Mouse (Mus musculus): Measurements from ENCODE around the gene Kcnk4. TPM values are rescaled to one million over a fixed set of nuclear protein-coding genes. Genes with fewer than 3 reads are reported as not detected.

The Kcnk4 gene
- total RNA-seq, 2 experiments from 2014 or later = 39.1 to 39.2 TPM

GRCm38 (mm10) chr19:6893731-6894451, 40.4 kb downstream of the Kcnk4 start:
- H3K27ac ChIP-seq = no peak overlapping the region
- DNase-seq (ENCODE audit: extremely low spot score in 1 of 2, low spot score in 2 of 2) = no peak
- H3K4me3 ChIP-seq = no peak overlapping the region
- no peak for TF ChIP-seq CTCF (IDR thresholded peaks at IDR 0.05)
- intact Hi-C loops (cut with DNase I) = no loop called here

- no peak for TF ChIP-seq CTCF (IDR thresholded peaks at IDR 0.05)
- Histone ChIP-seq H3K27ac (no peak overlapping the region), H3K4me3 (no peak overlapping the region)
- intact Hi-C loops (cut with DNase I) = no loop called here
- DNase-seq (ENCODE audit: extremely low spot score in 1 of 2, low spot score in 2 of 2) = no peak
Observed at GRCm38 (mm10) chr19:6892512-6892911, 41.8 kb downstream of the Kcnk4 start.

- Histone ChIP-seq H3K4me3 (no peak overlapping the region), H3K27ac (no peak overlapping the region)
- intact Hi-C loops (cut with DNase I) = no loop called here
- TF ChIP-seq CTCF (IDR thresholded peaks at IDR 0.05) = no peak
- DNase-seq (ENCODE audit: extremely low spot score in 1 of 2, low spot score in 2 of 2) = no peak
Observed at GRCm38 (mm10) chr19:6877965-6878364, 56.4 kb downstream of the Kcnk4 start.

- TF ChIP-seq CTCF (IDR thresholded peaks at IDR 0.05) = no peak
- no peak overlapping the region for H3K4me3 ChIP-seq
- DNase-seq (ENCODE audit: extremely low spot score in 1 of 2, low spot score in 2 of 2) = no peak
- no peak overlapping the region for H3K27ac ChIP-seq
- intact Hi-C loops (cut with DNase I) = no loop called here
Observed at GRCm38 (mm10) chr19:6876799-6877198, 57.5 kb downstream of the Kcnk4 start.

GRCm38 (mm10) chr19:6875834-6876233, 58.5 kb downstream of the Kcnk4 start:
- TF ChIP-seq CTCF (IDR thresholded peaks at IDR 0.05) = no peak
- Histone ChIP-seq H3K27ac (no peak overlapping the region), H3K4me3 (no peak overlapping the region)
- no peak for DNase-seq (ENCODE audit: extremely low spot score in 1 of 2, low spot score in 2 of 2)
- intact Hi-C loops (cut with DNase I) = no loop called here

GRCm38 (mm10) chr19:6874257-6874656, 60.1 kb downstream of the Kcnk4 start:
- no peak overlapping the region for H3K27ac ChIP-seq
- H3K4me3 ChIP-seq = no peak overlapping the region
- TF ChIP-seq CTCF (IDR thresholded peaks at IDR 0.05) = no peak
- intact Hi-C loops (cut with DNase I) = no loop called here
- no peak for DNase-seq (ENCODE audit: extremely low spot score in 1 of 2, low spot score in 2 of 2)

Small RNAs within 50 kb of the gene (microRNA-seq; reads per million reads assigned to microRNA genes)
- gene Mir6990 = 6.3 to 7.6 reads per million in 2 experiments

Other genes with a start within 250 kb of the Kcnk4 start
- 10 to 100 TPM; 34.6 to 37.3 TPM for gene Rps6ka4, start 93.9 kb downstream of the Kcnk4 start, total RNA-seq (2021)
- gene Ccdc88b, start 76.3 kb downstream of the Kcnk4 start, total RNA-seq (2021) = 1 to 10 TPM; 2.5 to 3.5 TPM
- gene Trmt112, start 24.8 kb downstream of the Kcnk4 start, total RNA-seq (2021) = 10 to 100 TPM; 40.0 to 43.4 TPM
- 100 to 1,000 TPM; 315 to 354 TPM for gene Prdx5, start 24.4 kb downstream of the Kcnk4 start, total RNA-seq (2021)
- gene Esrra, start 12.7 kb downstream of the Kcnk4 start, total RNA-seq (2021) = 10 to 100 TPM; 66.8 to 69.2 TPM
- gene Catsperz, start 9.1 kb downstream of the Kcnk4 start, total RNA-seq (2021) = 10 to 100 TPM; 23.1 TPM
- 10 to 100 TPM; 34.8 to 36.2 TPM for gene Bad, start 7.3 kb upstream of the Kcnk4 start, total RNA-seq (2021)
- 100 to 1,000 TPM in 1 of 2 experiments, 10 to 100 TPM in 1; 97.3 to 104 TPM for gene Gpr137, start 8.0 kb upstream of the Kcnk4 start, total RNA-seq (2021)
- 10 to 100 TPM; 62.4 to 65.6 TPM for gene Ppp1r14b, start 40.5 kb upstream of the Kcnk4 start, total RNA-seq (2021)
- 10 to 100 TPM; 11.1 to 12.1 TPM for gene Plcb3, start 42.0 kb upstream of the Kcnk4 start, total RNA-seq (2021)
- gene Fkbp2, start 46.0 kb upstream of the Kcnk4 start, total RNA-seq (2021) = 100 to 1,000 TPM; 106 to 108 TPM
- gene Vegfb, start 53.1 kb upstream of the Kcnk4 start, total RNA-seq (2021) = 100 to 1,000 TPM in 1 of 2 experiments, 10 to 100 TPM in 1; 89.4 to 101 TPM
- 10 to 100 TPM; 28.2 to 28.9 TPM for gene Dnajc4, start 58.1 kb upstream of the Kcnk4 start, total RNA-seq (2021)
- gene Nudt22, start 61.6 kb upstream of the Kcnk4 start, total RNA-seq (2021) = 10 to 100 TPM; 15.8 to 16.8 TPM
- 10 to 100 TPM; 18.8 to 19.6 TPM for gene Trpt1, start 61.6 kb upstream of the Kcnk4 start, total RNA-seq (2021)
- gene Fermt3, start 85.0 kb upstream of the Kcnk4 start, total RNA-seq (2021) = 1 to 10 TPM; 3.6 to 4.8 TPM
- gene Stip1, start 105.5 kb upstream of the Kcnk4 start, total RNA-seq (2021) = 100 to 1,000 TPM; 198 to 205 TPM
- 10 to 100 TPM; 13.3 to 15.7 TPM for gene Macrod1, start 122.3 kb upstream of the Kcnk4 start, total RNA-seq (2021)
- 10 to 100 TPM; 41.4 to 43.0 TPM for gene Flrt1, start 171.2 kb upstream of the Kcnk4 start, total RNA-seq (2021)

All from left cerebral cortex, adult 2 months (tissue).